Mouse (Mus musculus) embryo, embryonic 10 days (tissue): ENCODE measurements around the gene Spo11.

Source experiments
- DNase-seq: peaks from one replicate; pipeline ENCODE4 v3.0.0-alpha.2; 2015; ENCODE audit warnings: low spot score

Gene Spo11

DNA sequence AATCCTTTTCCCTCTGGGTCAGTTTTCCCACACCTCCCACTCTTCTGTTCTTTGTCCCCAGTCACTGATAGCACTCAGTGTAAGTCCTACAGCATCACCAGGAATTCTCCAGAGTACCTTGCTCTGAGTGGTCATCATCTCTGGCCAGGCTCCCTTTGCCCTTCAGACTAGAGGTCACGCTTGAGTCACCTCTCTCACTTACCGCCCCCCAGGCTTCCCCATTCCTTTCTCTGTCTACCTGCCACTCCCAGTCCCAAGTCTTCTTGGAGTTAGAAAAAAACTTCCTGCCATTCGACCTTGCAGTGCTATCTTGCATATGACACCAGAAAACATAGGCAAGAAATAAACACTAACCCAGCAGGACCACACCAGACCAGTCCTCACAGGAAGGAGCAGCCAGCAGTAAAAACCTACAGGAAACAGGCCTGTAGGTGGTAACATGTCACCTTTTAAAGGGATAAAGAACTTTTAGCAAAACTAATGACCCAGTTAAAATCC, 32.8 kb downstream of the Spo11 start:
- DNase-seq = no peak

DNA sequence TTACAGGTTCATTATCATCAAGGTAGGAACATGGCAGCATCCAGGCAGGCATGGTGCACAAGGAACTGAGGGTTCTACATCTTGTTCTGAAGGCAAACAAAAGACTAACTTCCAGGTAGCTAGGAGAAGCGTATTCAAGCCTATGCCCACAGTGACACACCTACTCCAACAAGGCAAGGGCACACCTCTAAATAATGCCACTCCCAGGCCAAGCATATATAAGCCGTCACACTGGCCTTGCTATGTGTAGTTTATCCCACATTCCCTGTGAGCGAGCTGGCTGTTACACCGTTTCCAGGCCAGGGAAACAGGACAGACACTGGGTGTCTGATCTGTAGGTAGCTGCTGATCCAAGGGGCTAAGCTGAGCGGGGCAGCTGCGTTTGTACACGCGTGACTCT, 33.9 kb downstream of the Spo11 start:
- no peak for DNase-seq

DNA sequence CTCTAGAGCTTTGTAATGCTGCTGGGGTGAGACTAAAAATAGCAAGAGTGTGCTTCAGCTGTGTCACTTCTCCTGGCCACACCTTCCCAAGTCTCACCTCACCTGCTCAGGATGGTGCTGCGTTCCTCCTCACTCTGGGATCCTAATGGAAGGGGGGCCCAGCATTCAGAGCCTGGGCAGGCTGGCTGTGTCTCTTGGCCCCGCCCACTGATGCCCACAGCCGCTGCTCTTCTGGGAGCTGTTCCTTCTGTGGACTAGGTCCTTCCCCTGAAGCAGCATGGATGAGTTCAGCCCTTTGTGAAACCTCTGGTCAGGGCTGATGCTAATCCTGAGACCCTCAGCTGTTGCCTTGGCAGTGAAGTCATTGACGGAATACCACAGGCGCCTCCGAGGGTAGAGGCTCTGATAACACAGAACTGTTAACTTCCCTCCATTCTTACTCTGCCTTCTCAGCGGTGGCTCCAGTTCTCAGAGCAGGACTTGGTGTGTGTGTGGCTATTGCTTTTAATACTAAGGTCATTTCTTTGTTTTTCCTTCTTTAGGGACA, 37.3 kb downstream of the Spo11 start:
- DNase-seq = no peak

DNA sequence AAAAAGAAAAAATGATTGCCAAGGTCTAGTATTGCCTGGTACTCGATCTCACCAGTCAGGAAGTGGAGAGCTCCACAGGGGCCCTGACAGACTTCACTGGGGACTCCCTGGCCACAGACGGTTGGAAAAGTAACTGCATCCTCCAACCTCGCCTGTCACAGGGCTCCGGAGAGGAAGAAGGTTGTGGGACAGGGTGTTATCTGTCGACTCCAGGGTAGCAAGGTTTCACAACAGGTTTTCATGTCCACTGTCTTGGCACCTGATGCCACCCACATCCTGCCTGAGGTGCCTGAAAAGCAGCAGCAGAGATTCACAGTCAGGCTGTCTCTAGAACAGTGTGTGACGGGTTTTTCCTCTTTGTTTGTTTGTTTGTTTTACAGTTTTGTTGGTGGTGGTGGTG, 40.4 kb downstream of the Spo11 start:
- DNase-seq = no peak

DNA sequence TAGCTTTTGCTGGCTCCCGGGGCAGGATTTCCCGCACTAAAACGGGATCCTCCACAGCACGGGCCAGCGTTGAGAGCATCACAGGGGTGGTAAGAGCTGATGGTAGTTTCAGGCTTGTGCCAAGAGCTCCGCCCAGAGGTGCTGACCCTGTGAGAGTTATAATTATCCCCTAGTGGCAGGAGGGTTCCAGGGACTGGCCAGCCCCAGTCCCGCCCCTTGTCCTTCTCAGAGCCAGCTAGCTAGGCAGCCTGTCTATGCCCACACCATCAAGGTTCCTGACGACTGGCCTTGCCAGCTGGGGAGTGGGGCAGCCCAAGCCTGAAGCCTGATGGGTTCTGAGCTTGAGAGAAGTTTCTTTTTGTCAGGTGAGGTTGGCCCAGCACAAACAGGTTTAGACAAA, 41.1 kb downstream of the Spo11 start:
- peak; percentile 57 for DNase-seq

DNA sequence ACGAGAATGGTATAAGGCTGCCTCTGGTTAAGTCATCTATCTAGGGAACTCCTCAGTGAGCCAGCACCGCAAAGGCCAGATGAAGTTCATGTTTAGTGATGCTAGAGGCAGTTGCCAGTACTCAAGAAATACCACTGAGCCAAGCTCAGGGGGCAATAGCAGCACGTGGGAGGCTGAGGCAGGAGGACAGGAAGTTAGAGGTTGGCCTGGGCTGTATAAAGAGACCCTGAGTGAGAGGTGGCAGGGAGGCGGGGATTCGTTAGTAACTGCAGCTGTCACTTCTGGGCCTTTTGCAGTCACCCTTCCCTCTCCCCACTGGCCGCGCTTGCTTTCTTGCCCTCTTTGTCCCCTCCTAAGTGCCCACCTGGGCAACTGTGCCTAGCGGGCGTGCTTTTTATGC, 41.8 kb downstream of the Spo11 start:
- DNase-seq = peak; percentile 46

DNA sequence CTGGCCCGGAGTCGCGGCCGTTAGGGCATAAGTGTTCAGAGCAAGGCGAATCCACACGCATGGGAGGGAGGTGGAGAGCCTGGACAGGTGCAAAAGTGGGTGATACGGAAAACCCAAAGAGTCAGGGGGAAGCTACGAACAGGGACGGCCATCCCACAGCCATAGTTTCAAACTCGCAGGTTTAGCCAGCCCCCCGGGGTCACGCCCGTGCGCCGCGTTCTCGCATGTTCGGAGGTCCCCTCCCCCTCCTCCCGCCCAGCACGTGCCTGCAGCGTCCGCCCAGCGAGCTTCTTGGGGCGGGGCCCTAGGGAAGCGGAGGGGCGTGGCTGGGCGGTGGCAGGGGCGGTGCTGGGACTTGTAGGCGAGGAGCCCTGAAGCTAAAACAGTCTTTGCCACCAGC, 42.3 kb downstream of the Spo11 start:
- DNase-seq = peak; percentile 94

DNA sequence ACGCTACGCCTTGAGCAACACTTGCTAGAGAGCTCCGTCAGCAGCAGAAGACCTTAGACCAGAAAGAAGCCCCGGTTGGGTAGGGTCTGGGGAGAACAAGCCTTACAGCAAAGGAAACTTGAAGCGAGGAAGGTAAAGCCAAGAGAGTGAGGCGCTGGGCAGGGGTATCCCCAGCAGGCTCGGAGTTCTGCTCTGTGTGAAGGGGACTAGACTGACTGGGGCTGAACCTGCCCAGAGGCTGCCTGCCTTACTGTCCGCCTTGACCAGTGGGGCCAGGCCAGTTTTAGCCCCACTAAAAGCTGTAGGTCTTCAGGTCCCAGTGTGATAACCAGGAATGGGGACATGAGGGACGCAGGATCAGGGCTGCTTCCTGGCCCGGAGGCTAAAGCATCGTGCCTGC, 42.9 kb downstream of the Spo11 start, which contains the start of gene Rbm38:
Rbm38 (plus strand) TSS at position 69 of the 400 bp plus-strand sequence.
- no peak for DNase-seq

DNA sequence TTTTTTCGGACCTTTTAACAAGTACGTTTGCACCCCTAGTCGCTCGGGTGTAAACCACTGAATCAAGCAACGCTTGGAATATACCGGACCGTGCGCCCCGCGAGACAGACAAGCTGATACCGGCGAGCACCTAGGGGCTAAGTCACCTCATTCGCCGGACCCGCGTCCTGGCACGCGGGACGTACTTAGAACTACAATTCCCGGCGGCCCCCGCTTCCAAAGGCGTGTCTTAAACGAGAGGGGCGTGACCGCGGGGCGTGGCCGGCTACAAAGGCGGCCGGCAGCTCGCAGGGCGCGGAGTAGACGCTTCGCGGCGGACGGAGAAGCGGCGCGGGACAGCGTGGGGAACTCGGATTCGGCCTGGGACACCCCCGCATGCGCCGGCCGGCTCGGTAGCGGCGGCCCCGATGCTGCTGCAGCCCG, 44.1 kb downstream of the Spo11 start:
- peak; percentile 97 for DNase-seq

DNA sequence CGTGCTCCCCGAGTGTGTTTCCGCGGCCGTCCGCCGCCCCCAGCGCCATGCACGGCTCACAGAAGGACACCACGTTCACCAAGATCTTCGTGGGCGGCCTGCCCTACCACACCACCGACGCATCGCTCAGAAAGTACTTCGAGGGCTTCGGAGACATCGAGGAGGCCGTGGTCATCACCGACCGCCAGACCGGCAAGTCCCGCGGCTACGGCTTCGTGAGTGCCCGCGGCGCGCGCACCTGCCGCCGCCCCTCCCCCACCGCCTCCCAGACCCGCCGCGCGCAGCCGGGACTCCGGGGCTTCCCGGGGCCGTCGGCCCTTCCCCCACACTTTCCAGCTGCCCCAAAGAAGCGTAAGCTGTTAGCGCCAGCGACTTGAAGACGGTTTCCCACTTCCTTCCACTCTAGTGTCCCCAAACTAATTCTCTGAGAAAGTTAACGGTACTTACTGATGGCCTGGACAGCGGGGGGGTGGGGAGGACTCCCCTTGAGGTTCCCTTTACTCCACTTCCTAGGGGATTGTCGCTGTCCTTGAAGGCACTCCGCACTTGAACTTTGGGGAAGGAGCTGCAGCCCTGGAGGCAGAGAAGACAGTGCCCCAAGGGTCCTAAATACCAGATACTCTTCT, 44.7 kb downstream of the Spo11 start:
- DNase-seq = peak; percentile 61

DNA sequence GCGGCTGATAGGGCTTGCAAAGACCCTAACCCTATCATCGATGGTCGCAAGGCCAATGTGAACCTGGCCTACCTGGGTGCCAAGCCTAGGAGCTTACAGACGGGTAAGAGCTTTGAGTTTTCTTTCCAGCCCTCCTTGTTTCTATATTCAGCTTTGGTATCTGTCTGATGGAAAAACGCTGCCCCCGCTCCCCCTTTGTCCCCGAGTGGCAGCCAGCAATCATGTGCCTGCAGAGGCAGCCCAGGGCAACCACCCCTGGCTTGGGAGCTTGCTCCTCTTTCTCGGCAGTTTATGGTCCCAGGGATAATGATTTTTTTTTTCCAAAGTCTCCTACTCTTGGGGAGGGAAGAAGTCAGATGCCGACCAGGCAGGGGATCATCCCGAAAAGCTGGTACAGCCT, 45.3 kb downstream of the Spo11 start:
- no peak for DNase-seq

DNA sequence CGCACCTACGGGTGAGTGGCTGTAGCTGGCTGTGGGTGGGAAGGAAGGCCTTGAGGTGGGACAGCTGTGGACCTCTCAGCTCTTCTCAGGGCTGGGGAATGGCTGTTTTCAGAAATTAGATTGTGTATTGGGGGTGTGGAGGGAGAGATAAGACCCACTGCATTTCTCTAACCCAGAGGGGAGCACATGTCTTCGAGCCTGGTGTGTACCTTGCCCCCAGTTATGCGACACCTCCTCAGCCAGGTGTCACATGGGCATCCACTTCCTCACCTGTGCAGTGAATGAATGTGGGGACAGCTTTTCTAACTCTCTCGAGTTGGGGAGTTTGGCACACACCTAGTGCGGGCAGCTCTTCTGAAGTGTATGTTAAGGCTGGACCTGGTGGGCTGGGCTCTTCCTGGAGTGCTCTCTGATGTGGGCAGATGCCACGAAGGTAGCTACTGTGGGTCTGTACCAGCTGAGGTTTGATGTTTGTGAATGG, 45.9 kb downstream of the Spo11 start:
- DNase-seq = no peak

DNA sequence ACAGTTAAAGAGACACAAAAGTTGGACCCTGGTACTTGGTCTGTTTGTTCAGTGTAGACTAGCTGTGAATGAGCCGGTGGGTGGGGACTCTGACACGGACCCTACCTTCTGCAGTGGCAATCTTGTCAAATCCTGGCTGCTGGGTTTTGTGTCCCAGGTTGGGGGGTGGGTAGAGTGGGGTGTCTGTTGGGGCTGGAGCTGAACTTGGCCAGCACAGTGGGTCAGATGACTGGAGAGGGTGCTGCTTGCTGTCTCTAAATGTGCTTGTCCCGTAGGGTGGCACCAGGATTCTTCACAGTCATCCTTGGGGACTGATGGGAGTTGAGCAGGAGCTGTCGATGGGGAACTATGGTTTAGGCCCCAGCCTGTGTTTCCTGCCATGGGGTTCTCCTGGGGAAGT, 46.5 kb downstream of the Spo11 start:
- DNase-seq = no peak

DNA sequence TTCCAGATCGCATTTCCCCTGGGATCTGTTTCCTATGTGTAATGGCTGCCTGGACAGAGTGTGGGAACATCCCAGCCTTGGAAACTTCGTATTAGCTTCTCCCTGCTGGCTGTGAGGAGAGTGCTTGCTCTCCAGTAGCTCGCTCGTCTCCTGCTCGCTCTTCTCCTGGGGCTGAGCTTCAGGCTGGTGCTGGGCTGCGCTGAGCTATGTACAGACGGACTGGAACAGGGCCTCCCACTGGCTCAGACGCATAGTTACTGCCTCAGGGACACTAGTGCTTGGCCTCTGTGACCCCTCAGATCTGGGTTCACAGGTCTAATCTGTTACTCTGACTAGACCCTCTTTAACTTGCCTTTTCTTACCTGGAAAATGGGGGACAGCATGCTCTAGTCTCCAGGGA, 46.9 kb downstream of the Spo11 start:
- no peak for DNase-seq

DNA sequence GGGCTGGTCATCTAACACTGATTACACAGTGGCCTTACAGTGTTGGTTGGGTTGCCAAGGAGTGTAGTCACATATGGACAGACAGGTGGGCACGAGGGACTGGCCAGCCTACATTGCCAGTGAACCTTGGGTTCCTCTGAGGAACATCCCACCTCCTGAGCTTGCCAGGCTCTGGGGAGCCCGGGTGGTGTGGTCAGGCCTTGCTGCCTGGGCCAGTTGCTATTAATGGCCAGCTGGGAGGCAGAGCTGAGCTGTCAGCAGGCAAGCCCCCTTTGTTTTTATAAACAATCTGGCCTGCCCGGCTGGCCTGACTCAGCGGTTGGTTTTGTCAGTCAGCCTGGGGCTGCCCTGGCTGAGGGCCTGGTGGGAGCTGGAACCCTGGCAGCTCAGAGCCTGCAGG, 47.4 kb downstream of the Spo11 start:
- peak; percentile 31 for DNase-seq

DNA sequence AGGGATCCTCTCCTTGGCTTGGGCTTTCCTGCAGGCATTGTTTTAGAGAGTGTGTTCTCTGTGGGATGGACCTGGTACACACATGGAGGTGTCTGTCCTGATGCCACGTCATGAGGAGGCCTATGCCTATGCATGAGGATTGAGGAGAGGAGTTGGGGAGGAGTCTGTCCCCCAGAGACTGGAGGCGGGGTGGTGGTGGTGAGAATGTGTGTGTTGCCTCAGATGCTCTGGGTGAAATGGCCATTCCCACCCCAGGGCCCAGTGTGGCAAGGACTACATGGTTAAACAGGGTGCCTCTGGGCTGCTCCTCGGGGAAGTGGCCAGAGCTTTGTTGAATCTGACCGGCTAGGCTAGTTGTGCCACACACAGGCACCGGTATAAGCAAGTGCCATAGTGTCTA, 48.8 kb downstream of the Spo11 start:
- DNase-seq = no peak

DNA sequence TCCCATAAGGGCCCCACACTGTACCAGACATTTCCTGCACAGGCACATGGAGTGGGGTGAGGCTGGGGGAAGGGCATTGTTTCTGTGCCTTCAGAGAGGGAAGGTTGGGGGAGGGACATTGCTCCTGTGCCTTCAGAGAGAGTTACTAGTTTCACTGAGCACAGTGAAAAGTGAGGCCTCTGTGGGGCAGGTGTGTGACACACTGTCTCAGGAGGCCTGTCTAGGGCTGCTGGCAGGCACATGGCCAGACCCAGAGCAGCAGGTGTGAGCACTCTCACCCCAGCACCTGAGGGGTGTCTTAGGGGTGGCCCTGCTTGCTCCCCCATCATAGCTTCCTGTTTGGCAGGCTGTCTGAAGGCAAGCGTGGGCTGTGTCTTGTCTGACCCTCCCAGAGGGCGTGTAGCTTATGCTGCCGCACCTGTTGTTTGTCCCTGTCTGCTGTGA, 49.2 kb downstream of the Spo11 start:
- no peak for DNase-seq

DNA sequence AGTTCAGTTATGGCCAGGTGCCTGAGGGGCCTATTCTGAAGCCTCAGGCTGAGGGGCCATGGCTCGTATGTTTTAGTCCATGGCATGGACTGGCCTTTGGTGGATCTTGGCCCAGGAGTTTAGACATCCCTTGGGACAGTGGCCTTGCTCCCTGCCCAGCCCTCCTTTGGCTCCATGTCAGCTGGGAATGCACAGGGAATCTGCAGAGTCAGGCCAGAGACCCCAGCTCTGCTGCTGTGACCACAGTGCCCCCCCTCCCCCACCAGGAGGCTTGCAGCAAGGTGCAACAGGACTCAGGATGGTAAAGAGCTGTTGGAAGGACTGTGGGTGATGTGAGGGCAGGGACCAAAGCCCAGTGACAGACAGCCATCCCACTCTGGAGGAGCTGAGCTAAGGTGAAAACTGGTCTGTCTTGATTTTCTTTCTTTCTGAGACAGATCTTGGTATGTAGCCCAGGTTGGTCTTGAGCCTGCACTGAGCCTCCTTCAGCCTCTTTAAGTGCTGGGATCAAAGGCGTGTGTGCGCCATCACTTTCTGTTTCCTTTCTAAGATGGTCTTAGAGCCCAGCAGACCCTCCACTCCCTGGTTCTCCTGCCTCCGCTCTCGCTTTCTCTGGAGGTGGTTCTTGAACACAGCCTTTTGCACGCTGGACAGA, 49.8 kb downstream of the Spo11 start:
- no peak for DNase-seq

DNA sequence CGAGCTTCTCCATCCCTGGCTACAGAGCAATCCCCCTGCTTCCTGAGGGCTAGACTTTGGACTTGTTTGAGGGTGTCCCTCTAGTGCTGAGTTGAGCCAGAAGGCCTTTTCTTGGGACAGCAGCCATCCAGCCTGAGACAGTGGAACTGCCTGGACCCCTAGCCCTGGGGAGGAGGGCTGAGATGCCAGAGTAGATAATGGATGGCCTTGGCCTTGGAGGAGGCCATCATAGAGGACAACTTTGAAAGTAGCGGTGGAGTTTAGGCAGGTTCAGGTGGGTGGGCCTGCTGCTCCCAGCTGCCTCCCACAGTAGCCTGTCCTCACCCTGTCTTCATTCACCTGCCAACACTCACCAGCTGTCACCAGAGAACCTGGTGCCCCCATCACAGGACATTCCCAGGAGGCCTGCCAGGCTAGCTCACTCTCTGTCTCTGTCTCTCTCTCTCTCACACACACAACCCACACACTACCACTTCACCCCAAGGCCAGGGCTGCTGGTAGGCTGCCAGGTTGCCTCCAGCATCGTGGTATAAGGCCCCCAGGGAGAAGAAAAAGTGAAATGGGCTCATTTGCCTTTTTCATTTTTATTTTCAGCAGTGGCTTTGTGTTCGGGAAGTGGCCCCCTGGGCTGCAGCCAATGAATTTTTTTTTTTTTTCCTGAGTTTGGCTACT, 50.5 kb downstream of the Spo11 start:
- DNase-seq = no peak

DNA sequence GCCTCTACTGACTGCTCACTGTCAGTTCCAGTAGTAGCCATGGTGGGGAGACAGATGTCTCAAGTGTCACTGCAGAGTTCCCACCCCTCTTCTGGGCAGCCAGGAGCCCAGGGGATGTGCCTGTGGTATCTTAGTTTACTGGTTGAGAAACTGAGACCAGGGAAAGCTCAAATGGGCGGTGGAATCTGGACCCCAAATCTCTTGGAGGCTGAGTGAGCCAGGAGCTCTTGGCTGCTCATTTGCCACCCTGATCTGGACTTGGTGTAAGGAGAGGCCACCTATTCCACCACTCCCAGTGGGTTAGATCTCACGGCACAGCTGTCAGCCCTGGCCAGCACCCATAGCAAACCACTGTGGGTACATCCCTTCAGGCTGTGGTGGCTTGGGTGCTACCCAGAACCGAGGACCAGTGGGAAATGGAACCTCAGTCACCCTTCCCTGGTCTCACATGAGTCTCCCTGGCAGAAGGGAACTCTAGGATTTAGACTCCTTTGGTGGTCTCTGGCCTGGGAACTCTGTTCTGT, 51.1 kb downstream of the Spo11 start:
- no peak for DNase-seq

DNA sequence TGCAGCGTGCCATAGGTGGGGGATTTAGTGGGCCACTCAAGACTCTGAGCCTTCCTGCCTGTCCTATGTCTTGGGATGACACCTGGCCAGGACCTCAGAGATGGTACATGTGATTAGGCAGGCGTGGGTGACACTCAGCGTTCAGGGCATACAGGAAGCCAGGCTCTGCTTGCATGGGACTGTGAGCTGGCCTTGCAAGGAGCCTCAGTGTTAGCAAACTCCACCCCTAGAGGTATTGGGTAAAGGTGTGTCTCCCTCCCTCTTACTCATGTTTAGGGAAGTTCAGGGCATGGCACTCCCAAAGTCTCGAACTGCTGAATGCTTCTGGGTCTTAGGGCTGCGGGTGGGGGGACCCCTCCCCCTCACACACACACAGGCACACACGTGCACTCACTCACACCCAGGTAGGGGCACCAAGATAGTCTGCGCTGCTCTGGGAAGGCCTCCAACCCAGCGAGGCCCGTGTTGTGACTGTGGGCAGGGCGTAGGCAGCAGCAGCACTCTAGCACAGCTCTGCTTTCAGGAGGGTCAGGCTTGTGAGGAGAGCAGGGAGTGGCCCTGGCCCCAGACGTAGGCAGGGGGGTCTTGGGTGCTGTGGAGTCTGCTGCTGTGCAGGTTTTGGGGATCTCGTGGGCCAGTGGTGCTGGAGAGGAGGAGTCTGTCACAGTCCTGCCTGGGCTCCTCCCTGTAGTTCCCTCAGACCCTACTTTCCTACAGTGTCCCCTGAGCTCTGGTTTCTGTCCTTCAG, 53.3 kb downstream of the Spo11 start:
- DNase-seq = no peak

DNA sequence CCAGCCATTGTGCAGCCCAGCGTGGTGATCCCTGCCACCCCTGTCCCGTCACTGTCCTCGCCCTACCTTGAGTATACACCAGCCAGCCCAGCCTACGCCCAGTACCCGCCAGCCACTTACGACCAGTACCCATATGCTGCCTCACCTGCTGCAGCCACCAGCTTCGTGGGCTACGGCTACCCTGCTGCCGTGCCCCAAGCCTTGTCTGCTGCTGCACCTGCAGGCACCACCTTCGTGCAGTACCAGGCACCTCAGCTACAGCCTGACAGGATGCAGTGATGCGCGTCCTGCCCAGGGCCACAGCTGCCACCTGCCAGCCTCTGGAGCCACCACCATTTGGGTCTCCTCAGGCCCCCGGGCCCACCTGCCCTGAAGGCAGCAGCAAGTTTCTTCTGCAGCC, 56.0 kb downstream of the Spo11 start:
- no peak for DNase-seq
